Mouse (Mus musculus): Measurements from ENCODE around the gene Megf11.

The Megf11 gene

DNA sequence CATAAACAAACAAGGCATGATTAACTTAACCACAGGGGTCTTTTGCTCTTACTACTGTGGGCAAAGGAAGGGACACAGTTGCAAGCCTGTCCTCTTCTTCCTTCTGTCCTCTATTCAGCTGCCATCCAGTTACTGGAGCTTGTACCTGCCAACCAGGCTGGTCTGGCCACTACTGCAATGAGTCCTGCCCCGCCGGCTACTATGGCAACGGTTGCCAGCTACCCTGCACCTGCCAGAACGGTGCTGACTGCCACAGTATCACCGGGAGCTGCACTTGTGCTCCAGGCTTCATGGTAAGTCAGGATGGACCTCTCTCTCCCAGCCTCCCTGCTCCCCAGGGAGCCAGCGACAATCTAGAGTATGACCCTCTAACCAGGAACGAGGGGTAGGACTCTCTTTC is 274.8 kb downstream of the Megf11 start:
- CTCF ChIA-PET = interaction anchor here in 2 of 4 experiments (0.6 to 0.7 kb wide), 3 partner anchors 113 to 750 kb away, joined by 3 read pairs; no protein-coding TSS in a partner anchor
- POLR2A ChIA-PET = interaction anchor here in 1 of 4 experiments (0.6 to 0.7 kb wide), 2 partner anchors 10 to 23 kb away, joined by 3 read pairs; no protein-coding TSS in a partner anchor

- CTCF ChIA-PET = interaction anchor here in 2 of 4 experiments (0.5 to 0.6 kb wide), 3 partner anchors 52 to 296 kb away, joined by 3 to 12 read pairs (median 5); no protein-coding TSS in a partner anchor
- POLR2A ChIA-PET = interaction anchor here in 2 of 4 experiments (0.6 to 1.0 kb wide), 2 partner anchors 15 to 26 kb away, joined by 3 to 5 read pairs; no protein-coding TSS in a partner anchor
These were observed 279.2 kb downstream of the Megf11 start for GRCm38 (mm10) chr9:64664612-64665011.

DNA sequence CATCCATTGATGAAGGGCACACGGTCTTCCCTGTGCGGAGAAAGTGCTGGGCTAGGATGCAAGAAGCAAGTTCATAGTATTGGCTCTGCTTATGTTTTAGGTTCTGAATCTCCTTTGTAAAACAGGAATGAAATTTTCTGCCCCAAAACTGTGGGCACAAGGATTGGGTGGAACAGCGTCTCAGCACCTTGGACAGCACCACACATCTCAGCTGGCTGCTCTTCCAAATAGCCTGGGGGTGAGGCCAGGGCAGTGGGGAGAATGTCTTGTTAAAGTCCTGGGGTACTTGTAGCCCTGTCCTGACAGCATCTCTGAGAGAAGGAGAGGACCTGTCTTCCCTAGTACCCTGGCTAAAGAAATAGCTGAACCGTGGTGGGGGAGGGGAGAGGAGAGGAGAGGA is 281.1 kb downstream of the Megf11 start:
- CTCF ChIA-PET = no interaction called here
- POLR2A ChIA-PET = interaction anchor here in 3 of 4 experiments (0.5 to 1.4 kb wide), 8 partner anchors 13 to 834 kb away, joined by 3 to 5 read pairs (median 3); partner anchors contain the start of gene Dennd4a (in 1 of the 3)

GRCm38 (mm10) chr9:64667513-64667912 is 282.1 kb downstream of the Megf11 start:
- CTCF ChIA-PET = interaction anchor here in 3 of 4 experiments (0.5 to 1.2 kb wide), 8 partner anchors 15 to 788 kb away, joined by 3 to 7 read pairs (median 3); no protein-coding TSS in a partner anchor
- POLR2A ChIA-PET = interaction anchor here in 3 of 4 experiments (0.6 to 1.4 kb wide), 25 partner anchors 10 to 681 kb away, joined by 3 to 9 read pairs (median 3); partner anchors contain the start of genes Dennd4a (in 1 of the 3), Rab11a (in 1 of the 3) and Tipin (in 1 of the 3)

DNA sequence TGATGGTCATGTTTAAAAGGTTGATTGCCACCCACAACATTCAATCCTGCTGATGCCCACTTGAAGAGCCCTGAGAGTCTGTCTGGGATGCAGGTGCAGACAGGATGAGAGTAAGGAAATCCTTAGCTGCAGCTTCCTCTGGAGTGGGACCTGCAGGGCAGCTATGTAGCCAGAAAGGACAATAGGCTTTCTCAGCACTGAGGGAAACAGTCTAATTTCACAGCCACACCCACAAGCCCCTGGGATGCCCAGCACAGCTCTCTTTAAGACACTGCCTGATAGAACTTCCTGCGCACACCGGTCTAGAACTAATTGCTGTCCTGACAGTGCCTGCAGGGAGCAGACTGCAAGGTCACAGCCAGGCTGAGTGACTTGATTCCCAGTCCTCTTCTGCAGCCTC is 282.6 kb downstream of the Megf11 start:
- CTCF ChIA-PET = interaction anchor here in 3 of 4 experiments (0.6 to 1.2 kb wide), 7 partner anchors 15 to 788 kb away, joined by 3 to 7 read pairs (median 3); no protein-coding TSS in a partner anchor
- POLR2A ChIA-PET = interaction anchor here in 3 of 4 experiments (0.6 to 1.4 kb wide), 21 partner anchors 9 to 645 kb away, joined by 3 to 7 read pairs (median 3); partner anchors contain the start of genes Rab11a (in 1 of the 3) and Tipin (in 1 of the 3)

DNA sequence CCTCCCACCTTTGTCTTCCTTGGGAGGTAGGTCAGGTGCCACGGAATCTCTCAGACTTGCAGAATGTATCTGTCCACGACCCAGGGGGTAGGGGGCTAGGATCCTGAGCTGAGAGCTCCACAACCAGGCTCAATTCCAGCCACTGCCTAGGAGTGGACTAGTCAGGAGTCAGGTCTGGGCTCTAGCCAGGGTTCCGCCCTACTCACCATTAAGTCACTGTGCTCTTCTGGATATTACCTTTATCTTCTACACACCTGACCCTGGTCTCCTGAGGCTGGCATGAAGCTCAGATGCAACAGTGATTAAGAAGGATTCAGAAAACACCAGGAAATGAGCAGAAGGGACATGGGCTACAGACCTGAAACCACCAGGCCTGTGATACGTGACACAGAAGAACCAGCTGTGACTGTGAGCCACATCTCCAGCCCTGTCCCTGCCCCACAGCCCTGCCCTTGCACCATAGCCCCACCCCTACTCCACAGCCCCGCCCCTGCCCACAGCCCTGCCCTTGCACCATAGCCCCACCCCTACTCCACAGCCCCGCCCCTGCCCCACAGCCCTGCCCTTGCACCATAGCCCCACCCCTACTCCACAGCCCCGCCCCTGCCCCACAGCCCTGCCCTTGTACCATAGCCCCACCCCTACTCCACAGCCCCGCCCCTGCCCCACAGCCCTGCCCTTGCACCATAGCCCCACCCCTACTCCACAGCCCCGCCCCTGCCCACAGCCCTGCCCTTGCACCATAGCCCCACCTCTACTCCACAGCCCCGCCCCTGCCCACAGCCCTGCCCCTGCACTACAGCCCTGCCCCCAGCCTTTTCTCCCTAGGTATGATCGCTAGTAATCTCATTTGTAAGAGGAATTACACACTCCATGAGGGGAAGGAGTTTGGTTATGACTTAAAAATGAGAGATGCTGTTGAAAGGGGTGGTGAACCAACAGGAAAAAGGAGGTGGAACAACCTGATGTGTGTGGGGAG is 286.2 kb downstream of the Megf11 start:
- ChIA-PET POLR2A (interaction anchor here in 2 of 4 experiments (1.0 to 1.6 kb wide), 5 partner anchors 18 to 390 kb away, joined by 3 read pairs; partner anchors contain the start of gene Tipin (in 1 of the 2)), CTCF (interaction anchor here in 1 of 4 experiments (0.6 kb wide), 1 partner anchor 418 kb away, joined by 3 read pairs; the partner anchor contains the start of gene Map2k1)

DNA sequence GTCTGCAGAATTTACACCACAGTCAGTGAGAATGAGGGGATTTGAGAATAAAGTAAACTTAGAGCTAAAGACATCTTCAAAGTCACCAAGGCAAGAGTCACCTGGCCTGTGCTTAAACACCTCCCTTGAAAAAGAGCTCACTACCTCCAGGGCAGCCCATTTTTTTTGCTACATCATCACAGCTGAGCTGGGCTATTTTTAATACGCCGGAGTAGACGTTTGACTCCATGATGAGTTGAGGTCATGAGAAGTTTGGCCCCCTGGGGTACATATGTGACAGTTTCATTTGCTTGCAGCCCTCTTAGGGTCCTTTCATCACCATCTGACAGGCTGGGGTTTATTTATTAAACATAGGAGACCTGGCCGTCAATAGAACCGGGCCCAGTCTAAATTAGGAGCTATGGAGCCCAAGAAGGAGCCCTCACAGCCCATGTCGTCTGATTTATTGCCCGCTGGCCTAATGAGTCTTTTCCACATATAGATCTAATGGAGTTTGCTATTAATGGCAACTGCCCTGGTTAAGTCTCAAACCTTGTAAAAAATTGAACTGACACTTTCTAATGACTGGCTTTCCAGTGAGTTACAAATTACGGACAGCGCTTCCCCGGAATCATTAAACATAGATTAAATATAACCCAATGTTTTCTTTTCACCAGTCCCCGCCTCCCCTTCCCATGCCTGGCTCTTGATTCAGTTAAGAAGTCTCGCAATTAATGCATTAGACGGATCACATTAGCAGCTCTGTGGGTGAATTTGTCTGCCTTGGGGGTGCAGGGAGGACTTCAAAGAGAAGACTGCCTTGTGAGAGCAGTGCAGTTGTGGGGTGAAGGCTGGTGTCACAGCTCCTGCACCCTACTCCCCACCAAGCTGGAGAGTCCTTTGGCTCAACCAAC is 301.9 kb downstream of the Megf11 start:
- ChIA-PET CTCF (interaction anchor here in 2 of 4 experiments (0.5 to 1.6 kb wide), 2 partner anchors 9 to 97 kb away, joined by 4 to 5 read pairs; no protein-coding TSS in a partner anchor), POLR2A (interaction anchor here in 2 of 4 experiments (0.6 to 1.1 kb wide), 3 partner anchors 9 to 45 kb away, joined by 3 read pairs; no protein-coding TSS in a partner anchor)

DNA sequence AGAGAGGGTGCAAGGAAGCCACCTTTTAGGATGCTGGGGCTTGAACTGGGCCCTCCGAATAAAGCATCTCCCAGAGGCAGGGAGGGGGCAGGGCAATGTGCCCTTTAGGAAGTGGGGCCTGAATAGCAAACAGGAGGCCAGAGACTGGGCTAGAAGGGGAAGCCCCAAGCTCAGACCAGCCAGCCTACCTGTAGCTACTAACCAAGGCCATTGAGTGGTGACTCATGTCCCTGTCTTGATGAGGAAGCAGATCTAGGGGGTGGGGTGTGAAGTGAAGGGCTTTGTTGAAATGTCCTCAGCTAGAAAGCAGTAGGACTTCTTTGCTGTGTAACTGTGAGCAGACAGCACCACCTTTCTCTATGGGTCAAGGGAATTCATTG is 302.6 kb downstream of the Megf11 start:
- ChIA-PET CTCF (interaction anchor here in 3 of 4 experiments (0.5 to 1.6 kb wide), 3 partner anchors 9 to 340 kb away, joined by 4 to 24 read pairs (median 5); no protein-coding TSS in a partner anchor), POLR2A (interaction anchor here in 2 of 4 experiments (0.6 to 1.1 kb wide), 2 partner anchors 19 to 46 kb away, joined by 3 read pairs; no protein-coding TSS in a partner anchor)

DNA sequence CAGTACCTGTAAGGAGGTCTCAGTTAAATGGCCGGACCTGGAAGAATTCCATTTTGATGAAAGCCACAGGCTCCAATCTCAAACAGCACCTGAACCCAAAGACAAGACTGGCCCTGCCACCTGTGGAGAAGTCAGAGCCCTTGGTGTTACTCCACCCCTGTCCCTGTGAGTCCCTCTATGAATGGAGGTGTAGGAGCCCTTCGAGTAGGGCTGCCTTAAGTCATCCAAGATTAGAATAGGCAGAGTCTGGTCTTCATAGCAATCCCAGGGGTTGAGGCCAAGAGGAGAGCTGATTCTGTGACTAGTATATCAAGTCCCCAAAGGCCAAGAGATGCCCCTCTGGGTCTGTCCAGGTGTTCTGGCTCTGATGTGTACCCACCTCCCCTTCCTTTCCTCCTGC is 305.3 kb downstream of the Megf11 start:
- POLR2A ChIA-PET = interaction anchor here in 3 of 4 experiments (0.5 to 1.1 kb wide), 5 partner anchors 11 to 233 kb away, joined by 3 to 5 read pairs (median 4); no protein-coding TSS in a partner anchor
- CTCF ChIA-PET = interaction anchor here in 2 of 4 experiments (0.5 to 0.6 kb wide), 2 partner anchors 343 kb away, joined by 4 to 5 read pairs; no protein-coding TSS in a partner anchor

DNA sequence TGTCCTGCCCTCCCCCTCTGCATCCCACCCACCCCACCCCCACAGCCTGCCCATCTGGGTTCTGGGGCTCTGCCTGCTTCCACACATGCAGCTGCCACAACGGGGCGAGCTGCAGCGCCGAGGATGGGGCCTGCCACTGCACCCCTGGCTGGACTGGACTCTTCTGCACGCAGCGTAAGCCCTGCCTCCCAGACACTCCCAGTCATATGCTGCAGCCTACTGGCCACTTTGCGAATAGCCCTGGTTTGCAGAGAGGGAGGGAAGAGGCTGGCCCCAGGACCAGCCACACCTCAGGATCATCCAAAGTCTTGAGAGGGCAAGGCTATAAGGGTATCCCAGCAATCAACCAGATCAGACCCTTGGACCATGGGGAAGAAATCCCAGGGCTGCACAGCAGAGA is 305.8 kb downstream of the Megf11 start:
- CTCF ChIA-PET = interaction anchor here in 2 of 4 experiments (0.6 kb wide), 2 partner anchors 344 kb away, joined by 5 to 10 read pairs; no protein-coding TSS in a partner anchor
- POLR2A ChIA-PET = interaction anchor here in 3 of 4 experiments (0.5 to 0.9 kb wide), 5 partner anchors 26 to 378 kb away, joined by 3 to 5 read pairs (median 4); no protein-coding TSS in a partner anchor

GRCm38 (mm10) chr9:64693094-64693493 is 307.7 kb downstream of the Megf11 start:
- POLR2A ChIA-PET = interaction anchor here in 3 of 4 experiments (0.6 to 2.2 kb wide), 6 partner anchors 10 to 412 kb away, joined by 3 to 10 read pairs (median 3); partner anchors contain the start of gene Tipin (in 1 of the 3)
- CTCF ChIA-PET = interaction anchor here in 1 of 4 experiments (0.5 to 1.0 kb wide), 2 partner anchors 26 to 345 kb away, joined by 3 read pairs; no protein-coding TSS in a partner anchor

DNA sequence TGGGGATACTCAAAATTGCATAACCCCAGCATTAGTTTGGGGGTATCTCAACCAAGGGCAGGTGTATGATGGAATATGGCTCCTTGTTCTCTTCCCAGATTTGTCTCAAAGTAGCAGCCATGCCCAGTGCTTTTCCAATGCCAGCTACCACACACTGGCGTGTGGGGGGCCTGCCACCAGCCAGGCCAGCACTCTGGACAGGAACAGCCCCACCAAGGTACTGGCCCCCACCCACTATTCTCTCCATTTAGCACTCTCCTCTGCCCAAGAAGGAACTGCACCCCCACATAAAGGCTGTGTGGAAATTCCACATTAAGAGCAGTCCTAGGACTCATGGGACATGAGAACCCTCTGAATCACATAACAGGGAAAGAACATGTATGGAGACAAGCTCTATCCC is 309.8 kb downstream of the Megf11 start:
- POLR2A ChIA-PET = interaction anchor here in 2 of 4 experiments (0.6 to 3.1 kb wide), 5 partner anchors 9 to 396 kb away, joined by 3 to 17 read pairs (median 4); partner anchors contain the start of gene Rab11a (in 1 of the 2)
- CTCF ChIA-PET = interaction anchor here in 2 of 4 experiments (0.5 to 1.6 kb wide), 2 partner anchors 74 to 208 kb away, joined by 3 read pairs; no protein-coding TSS in a partner anchor

DNA sequence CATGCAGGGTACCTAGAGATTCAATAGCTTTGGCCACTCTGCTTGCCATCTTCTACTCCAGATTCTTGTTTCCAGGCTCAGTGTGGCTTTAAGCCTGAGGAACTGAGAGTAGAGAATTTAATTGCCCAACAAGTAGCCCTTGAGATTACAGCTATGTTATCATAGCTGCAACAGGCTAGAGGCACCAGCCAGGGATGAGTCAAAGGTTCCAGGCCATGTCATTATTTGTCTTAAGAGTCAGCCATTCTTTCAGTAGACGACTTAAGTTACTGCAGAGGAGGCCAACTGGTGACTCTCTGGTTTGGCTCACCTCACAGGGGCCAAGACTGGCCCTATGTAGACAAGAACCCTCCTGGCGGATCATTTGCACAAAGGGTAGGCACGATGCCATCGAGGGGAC is 311.0 kb downstream of the Megf11 start:
- ChIA-PET POLR2A (interaction anchor here in 1 of 4 experiments (1.3 to 3.1 kb wide), 3 partner anchors 8 to 14 kb away, joined by 3 to 17 read pairs (median 4); no protein-coding TSS in a partner anchor), CTCF (interaction anchor here in 1 of 4 experiments (1.5 kb wide), 1 partner anchor 9 kb away, joined by 5 read pairs; no protein-coding TSS in a partner anchor)

DNA sequence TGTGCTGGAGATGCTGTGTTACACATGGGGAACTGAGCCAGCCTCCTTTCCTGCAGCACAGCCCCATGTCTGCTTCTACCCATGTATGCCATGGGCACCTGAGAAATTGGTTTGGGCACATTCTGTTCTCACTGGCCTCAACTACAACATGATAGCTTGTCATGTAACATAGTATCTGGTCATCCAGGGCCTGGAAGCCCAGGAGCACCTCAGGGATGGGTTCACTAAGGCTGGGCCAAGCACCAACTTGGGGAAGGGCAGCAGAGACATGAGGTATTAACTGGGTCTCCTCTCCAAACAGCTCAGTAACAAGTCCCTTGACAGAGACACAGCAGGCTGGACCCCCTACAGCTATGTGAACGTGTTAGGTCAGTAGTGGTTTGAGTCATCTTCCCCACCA is 311.6 kb downstream of the Megf11 start:
- CTCF ChIA-PET = interaction anchor here in 2 of 4 experiments (0.5 to 1.5 kb wide), 3 partner anchors 9 to 788 kb away, joined by 4 to 5 read pairs (median 5); no protein-coding TSS in a partner anchor
- POLR2A ChIA-PET = interaction anchor here in 1 of 4 experiments (0.9 to 3.1 kb wide), 4 partner anchors 7 to 102 kb away, joined by 3 to 17 read pairs (median 4); no protein-coding TSS in a partner anchor

GRCm38 (mm10) chr9:64697677-64698076 is 312.3 kb downstream of the Megf11 start:
- POLR2A ChIA-PET = interaction anchor here in 2 of 4 experiments (0.9 to 1.1 kb wide), 2 partner anchors 102 to 675 kb away, joined by 3 read pairs; partner anchors contain the start of gene Smad6 (in 1 of the 2)
- CTCF ChIA-PET = interaction anchor here in 1 of 4 experiments (0.5 to 0.6 kb wide), 2 partner anchors 72 to 789 kb away, joined by 4 to 5 read pairs; no protein-coding TSS in a partner anchor

DNA sequence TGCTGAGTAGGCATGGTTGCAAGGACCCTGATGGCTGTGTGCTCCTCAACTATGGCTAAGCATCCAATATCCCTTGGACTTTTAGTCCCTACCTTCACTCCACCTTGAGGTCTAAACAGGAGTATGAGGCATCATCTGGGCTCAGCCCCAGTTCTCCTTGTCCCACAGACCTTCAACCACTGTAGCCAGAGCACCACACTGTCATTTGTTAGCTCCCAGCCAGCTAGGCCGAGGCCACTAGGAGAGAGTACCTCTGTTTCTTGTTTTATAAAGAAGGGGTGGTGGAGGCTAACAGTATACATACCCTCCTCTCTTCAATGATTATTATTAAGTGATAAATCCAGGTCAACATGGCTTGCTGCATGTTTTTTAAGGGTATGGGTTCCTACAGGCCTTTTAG is 313.2 kb downstream of the Megf11 start:
- POLR2A ChIA-PET = interaction anchor here in 1 of 4 experiments (1.1 to 1.3 kb wide), 2 partner anchors 35 to 676 kb away, joined by 3 read pairs; partner anchors contain the start of gene Smad6
- CTCF ChIA-PET = no interaction called here

Data from embryonic stem cell, embryonic (primary cell).